Mouse (Mus musculus): ENCODE results near the gene Pard3. TPM values are rescaled to one million over a fixed set of nuclear protein-coding genes. Genes with fewer than 3 reads are reported as not detected.

Gene Pard3
- total and polyA plus RNA-seq, 3 experiments, result 0.51 to 1.3 (median 0.94) TPM

- no peak for DNase-seq (ENCODE audit: extremely low read depth)
- Histone ChIP-seq H3K4me1 (ENCODE audit: control insufficient read depth in 1 of 2, insufficient read depth in 2 of 2) (no peaks in the 10 kb centered on the region), H3K27me3 (replicated peaks) (no peaks in the 10 kb centered on the region), H3K9ac (ENCODE audit: insufficient read depth, low read depth) (no peak overlapping the region), H3K27ac (ENCODE audit: insufficient read depth, low read depth) (no peak overlapping the region), H3K79me2 (replicated peaks; ENCODE audit: control insufficient read depth, extremely low read depth, insufficient read depth, poor library complexity, severe bottlenecking) (no peaks in the 10 kb centered on the region), H3K4me3 (replicated peaks in 1 of 3; ENCODE audit: low read depth in 2 of 3, low read length in 2 of 3, poor library complexity in 1 of 3) (no peak overlapping the region), H3K36me3 (replicated peaks in 1 of 2; ENCODE audit: control insufficient read depth in 1 of 2, insufficient read depth in 1 of 2, low read length in 1 of 2) (no peaks in the 10 kb centered on the region), H3K9me3 (replicated peaks; ENCODE audit: low read length) (no peaks in the 10 kb centered on the region), H3K4me2 (ENCODE audit: insufficient read depth, low read depth, poor library complexity, severe bottlenecking) (0 out of 2 replicates have a peak overlapping the region, but pooled peaks have one; percentile 21)
- dilution Hi-C loops (cut with MboI; ENCODE audit: extremely low pct_ligation_motif_present, extremely low pct_unique_long_range_greater_than_20kb, low sequenced_read_pairs), result no loop called here
- in situ Hi-C loops (cut with MboI; ENCODE audit: low pct_ligation_motif_present, low pct_unique_long_range_greater_than_20kb, low sequenced_read_pairs), result no loop called here
- no peak for TF ChIP-seq CHD1 (IDR thresholded peaks at IDR 0.05; ENCODE audit: low read depth, low read length)
- TF ChIP-seq POLR2AphosphoS2 (IDR thresholded peaks at IDR 0.05; ENCODE audit: low read depth, low read length), result no peak
- TF ChIP-seq TCF12 (IDR thresholded peaks at IDR 0.05; ENCODE audit: low read depth, low read length), result no peak
- no peak for TF ChIP-seq MYC (IDR thresholded peaks at IDR 0.05; ENCODE audit: low read depth, low read length)
- no peak for TF ChIP-seq NRF1 (IDR thresholded peaks at IDR 0.05; ENCODE audit: low read depth, low read length)
- TF ChIP-seq RAD21 (IDR thresholded peaks at IDR 0.05; ENCODE audit: low read depth, low read length), result no peak
These were observed 229.5 kb downstream of the Pard3 start for GRCm38 (mm10) chr8:127293025-127293729.

DNA sequence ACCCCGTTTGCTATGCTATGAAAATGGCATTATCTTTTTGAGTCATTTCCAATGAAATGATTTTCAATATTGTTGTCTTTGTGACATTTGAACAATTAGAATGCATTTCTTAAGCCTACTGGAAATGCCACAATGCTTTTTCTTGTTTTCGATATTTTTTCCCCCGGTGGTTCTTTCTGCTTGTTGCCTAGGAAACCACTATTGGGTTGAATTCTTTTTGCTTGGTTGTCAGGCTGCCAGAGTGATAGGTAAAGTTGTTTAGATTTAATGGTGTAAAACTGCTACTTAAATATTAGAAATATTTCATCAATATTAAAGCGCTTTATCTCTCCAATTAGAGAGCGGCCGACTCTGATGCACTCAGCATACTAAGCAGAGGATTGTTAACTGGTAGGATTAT lies 230.4 kb downstream of the Pard3 start:
- DNase-seq (ENCODE audit: extremely low read depth), result no peak
- Histone ChIP-seq H3K36me3 (replicated peaks in 1 of 2; ENCODE audit: control insufficient read depth in 1 of 2, insufficient read depth in 1 of 2, low read length in 1 of 2) (no peaks in the 10 kb centered on the region), H3K4me3 (replicated peaks in 1 of 3; ENCODE audit: low read depth in 2 of 3, low read length in 2 of 3, poor library complexity in 1 of 3) (no peak overlapping the region), H3K27ac (ENCODE audit: insufficient read depth, low read depth) (no peak overlapping the region), H3K9ac (ENCODE audit: insufficient read depth, low read depth) (no peak overlapping the region), H3K27me3 (replicated peaks) (no peaks in the 10 kb centered on the region), H3K4me2 (ENCODE audit: insufficient read depth, low read depth, poor library complexity, severe bottlenecking) (no peak overlapping the region), H3K9me3 (replicated peaks; ENCODE audit: low read length) (no peaks in the 10 kb centered on the region), H3K79me2 (replicated peaks; ENCODE audit: control insufficient read depth, extremely low read depth, insufficient read depth, poor library complexity, severe bottlenecking) (no peaks in the 10 kb centered on the region), H3K4me1 (ENCODE audit: control insufficient read depth in 1 of 2, insufficient read depth in 2 of 2) (no peaks in the 10 kb centered on the region)
- in situ Hi-C loops (cut with MboI; ENCODE audit: low pct_ligation_motif_present, low pct_unique_long_range_greater_than_20kb, low sequenced_read_pairs), result no loop called here
- TF ChIP-seq RAD21 (IDR thresholded peaks at IDR 0.05; ENCODE audit: low read depth, low read length) (no peak), JUN (IDR thresholded peaks at IDR 0.05; ENCODE audit: insufficient read depth, low read depth, low read length) (no peak), MEF2A (IDR thresholded peaks at IDR 0.05; ENCODE audit: borderline replicate concordance, low read depth, low read length) (no peak), IRF4 (IDR thresholded peaks at IDR 0.05; ENCODE audit: low read depth, low read length) (no peak), KAT2A (IDR thresholded peaks at IDR 0.05; ENCODE audit: insufficient replicate concordance, low read length) (no peak), USF2 (conservative IDR thresholded peaks at IDR 0.05; ENCODE audit: low read depth, low read length) (no peak), ZNF384 (IDR thresholded peaks at IDR 0.05; ENCODE audit: low read depth, low read length) (no peak), CHD1 (IDR thresholded peaks at IDR 0.05; ENCODE audit: low read depth, low read length) (no peak), ZC3H11A (IDR thresholded peaks at IDR 0.05; ENCODE audit: low read depth, low read length) (no peak), CTCF (conservative IDR thresholded peaks at IDR 0.05 in 1 of 2, IDR thresholded peaks at IDR 0.05 in 1 of 2; ENCODE audit: low read depth in 2 of 2, low read length in 2 of 2) (no peak), EP300 (IDR thresholded peaks at IDR 0.05; ENCODE audit: low read length) (no peak), MXI1 (IDR thresholded peaks at IDR 0.05; ENCODE audit: low read depth, low read length) (no peak), JUND (conservative IDR thresholded peaks at IDR 0.05; ENCODE audit: low read depth, low read length) (no peak), ETS1 (conservative IDR thresholded peaks at IDR 0.05; ENCODE audit: low read depth, low read length) (no peak), USF1 (IDR thresholded peaks at IDR 0.05; ENCODE audit: low read depth, low read length) (no peak), POLR2A (IDR thresholded peaks at IDR 0.05; ENCODE audit: low read depth, low read length) (no peak), TCF12 (IDR thresholded peaks at IDR 0.05; ENCODE audit: low read depth, low read length) (no peak), MAX (IDR thresholded peaks at IDR 0.05; ENCODE audit: low read length) (no peak), CHD2 (IDR thresholded peaks at IDR 0.05; ENCODE audit: low read length) (no peak), ZMIZ1 (IDR thresholded peaks at IDR 0.05; ENCODE audit: low read depth, low read length) (no peak)
- dilution Hi-C loops (cut with MboI; ENCODE audit: extremely low pct_ligation_motif_present, extremely low pct_unique_long_range_greater_than_20kb, low sequenced_read_pairs), result no loop called here
